Mouse (Mus musculus) spleen, adult 2 months (tissue): ENCODE results near the gene Coro1b.

Source experiments
- CTCF ChIP-seq: fragments of 200-500 bp; IDR thresholded peaks from 2 replicates; pipeline ENCODE4 v1.5.1; 2011; ENCODE audit warnings: mild to moderate bottlenecking, inconsistent platforms; ENCODE audit not compliant: insufficient read depth, insufficient read length, insufficient replicate concordance; ENCODE audit errors: extremely low read depth
- POLR2A ChIP-seq: fragments of 200-500 bp; IDR thresholded peaks from 2 replicates; pipeline ENCODE4 v1.6.1; 2011; ENCODE audit warnings: low read depth, low read length, inconsistent platforms

DNA sequence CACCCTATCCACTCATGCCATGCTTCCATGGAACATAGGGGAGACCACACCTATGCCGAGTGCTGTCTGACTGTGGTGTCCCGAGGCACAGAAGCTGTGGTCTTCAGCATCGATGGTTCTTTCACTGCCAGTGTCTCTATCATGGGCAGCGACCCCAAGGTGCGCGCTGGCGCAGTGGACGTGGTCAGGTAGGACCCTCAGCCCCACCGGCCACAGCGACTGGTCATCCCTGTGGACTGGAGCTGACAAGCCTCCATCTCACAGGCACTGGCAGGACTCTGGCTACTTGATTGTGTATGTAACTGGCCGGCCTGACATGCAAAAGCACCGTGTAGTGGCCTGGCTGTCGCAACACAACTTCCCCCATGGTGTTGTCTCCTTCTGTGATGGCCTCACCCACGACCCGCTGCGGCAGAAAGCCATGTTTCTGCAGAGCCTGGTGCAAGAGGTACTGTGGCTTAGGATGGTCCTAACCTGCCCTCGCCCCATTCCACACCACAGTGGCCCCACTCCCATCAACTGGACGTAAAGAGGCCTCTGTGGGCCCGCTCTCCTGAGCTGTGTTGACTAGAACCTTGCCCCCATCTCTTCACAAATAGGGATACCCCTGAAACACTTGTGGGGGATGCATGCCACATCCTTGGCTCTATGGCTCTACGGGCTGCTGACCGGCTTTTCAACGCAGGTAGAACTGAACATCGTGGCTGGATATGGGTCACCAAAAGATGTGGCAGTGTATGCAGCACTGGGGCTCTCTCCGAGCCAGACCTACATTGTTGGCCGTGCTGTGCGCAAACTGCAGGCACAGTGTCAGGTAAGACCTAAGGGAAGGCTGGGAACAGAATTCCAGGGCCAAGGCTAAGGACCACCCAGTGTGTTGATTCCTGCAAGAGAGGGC lies 36.1 kb upstream of the Coro1b start:
- TF ChIP-seq POLR2A (no peak), CTCF (no peak)
